Mouse (Mus musculus) embryonic facial prominence, embryonic 12.5 days (tissue): ENCODE data around the gene Pde4c. TPM values are rescaled to one million over a fixed set of nuclear protein-coding genes. Genes with fewer than 3 reads are reported as not detected.

ENCODE experiments used
- ATAC-seq: fragments of 200-750 bp; cut with Nextera tagmentation; 2 replicates; pipeline ENCODE4 v1.8.0; 2017; ENCODE audit not compliant: insufficient number of reproducible peaks, insufficient read depth, low FRiP score, low TSS enrichment
- H3K27ac ChIP-seq: fragments of 300-500 bp; sonication (generic); 2 replicates; pipeline ENCODE4 v1.5.1; 2016; ENCODE audit warnings: mild to moderate bottlenecking
- H3K27me3 ChIP-seq: fragments of 300-500 bp; sonication (generic); 2 replicates; pipeline ENCODE4 v1.6.1; 2016; ENCODE audit warnings: mild to moderate bottlenecking, moderate library complexity
- H3K36me3 ChIP-seq: fragments of 300-500 bp; sonication (generic); 2 replicates; pipeline ENCODE4 v1.6.1; 2016; ENCODE audit warnings: mild to moderate bottlenecking
- H3K4me1 ChIP-seq: fragments of 300-500 bp; sonication (generic); 2 replicates; pipeline ENCODE4 v1.6.1; 2016
- H3K4me2 ChIP-seq: fragments of 300-500 bp; sonication (generic); replicated peaks from 2 replicates; pipeline ENCODE4 v1.6.1; 2016; ENCODE audit warnings: mild to moderate bottlenecking, moderate library complexity
- H3K4me3 ChIP-seq: fragments of 300-500 bp; sonication (generic); 2 replicates; pipeline ENCODE4 v1.5.1; 2016; ENCODE audit warnings: mild to moderate bottlenecking
- H3K9ac ChIP-seq: fragments of 300-500 bp; sonication (generic); 2 replicates; pipeline ENCODE4 v1.6.1; 2016; ENCODE audit warnings: mild to moderate bottlenecking, moderate library complexity
- H3K9me3 ChIP-seq: fragments of 300-500 bp; sonication (generic); 2 replicates; pipeline ENCODE4 v1.6.1; 2016; ENCODE audit warnings: mild to moderate bottlenecking, moderate library complexity
- WGBS: fragments of 180-500 bp; shearing (Covaris S2); methylation state at CpG from one replicate; pipeline ENCODE4 v1.1.7; 2016; 5-methylcytosine and 5-hydroxymethylcytosine counted together
- microRNA-seq: library from miRNA; unstranded; fragments of <30 nt; microRNA quantifications from one replicate; pipeline ENCODE4, GENCODE M21; 2017
- polyA plus RNA-seq: library from polyadenylated mRNA; unstranded; fragments of >200 nt; fragmentation: Nextera tagmentation; extraction: Ambion mirVana; gene quantifications from 2 replicates; pipeline ENCODE4 v1.2.1, GENCODE M21; 2016

Gene Pde4c
- polyA plus RNA-seq, 1 experiment from 2014 or later: 0.29 TPM

DNA sequence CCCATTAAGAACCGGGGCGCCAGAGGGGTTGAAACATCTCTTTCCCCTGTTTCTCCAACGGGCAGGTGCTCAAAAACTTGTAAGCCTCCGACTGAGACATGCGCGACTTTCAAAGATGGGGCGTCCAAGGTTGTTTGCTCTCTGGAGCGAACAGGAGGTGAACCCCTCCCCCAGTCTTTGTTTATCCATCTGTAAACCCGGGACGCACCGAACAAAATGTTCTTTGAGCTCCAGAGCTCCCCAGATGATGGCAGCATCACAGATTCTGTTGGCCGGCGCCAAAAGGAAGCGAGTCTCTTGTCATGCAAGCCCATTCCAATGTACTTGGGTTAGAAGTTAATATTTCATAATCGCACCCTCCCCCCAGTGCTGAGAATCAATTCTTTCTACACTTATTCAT lies 74.8 kb downstream of the Pde4c start:
- Histone ChIP-seq H3K9ac (no peak overlapping the region), H3K4me1 (peaks cover 8% of the 10 kb centered on the region)
- whole genome bisulfite sequencing: 13% methylated on average over 15 of the region's 15 CpGs

DNA sequence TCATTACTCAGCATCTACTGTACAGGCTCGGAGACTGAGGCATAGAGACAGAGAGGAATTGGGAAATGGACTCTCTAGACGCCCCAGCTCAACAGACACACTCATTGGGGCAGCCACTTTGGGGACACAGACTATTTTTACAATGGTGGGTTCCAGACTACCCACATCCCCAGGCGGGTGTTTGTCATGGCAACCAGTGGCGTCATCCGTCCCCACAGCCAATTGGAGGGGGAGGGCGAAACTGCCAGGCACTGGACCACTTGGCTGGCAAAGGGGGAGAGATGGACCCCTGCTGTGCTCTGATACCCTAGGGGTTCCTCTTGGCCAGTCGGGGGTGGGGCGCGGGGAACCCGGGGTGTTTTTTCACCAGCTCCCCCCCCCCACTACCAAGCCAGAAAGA lies 77.1 kb downstream of the Pde4c start:
- no peaks in the 10 kb centered on the region for H3K36me3 ChIP-seq
- no peak for ATAC-seq
- H3K27me3 ChIP-seq: peaks cover 76% of the 10 kb centered on the region
- H3K9ac ChIP-seq: no peak overlapping the region
- H3K9me3 ChIP-seq: no peaks in the 10 kb centered on the region
- WGBS: 49% methylated on average over 10 of the region's 10 CpGs
- no peak overlapping the region for H3K4me2 ChIP-seq
- H3K4me3 ChIP-seq: no peak overlapping the region
- H3K4me1 ChIP-seq: peaks cover 19% of the 10 kb centered on the region
- no peak overlapping the region for H3K27ac ChIP-seq

More for the DNA sequence above, 74.8 kb downstream of the Pde4c start:
- no peak for ATAC-seq
- H3K27me3 ChIP-seq: peaks cover 72% of the 10 kb centered on the region
- H3K9me3 ChIP-seq: no peaks in the 10 kb centered on the region
- H3K4me3 ChIP-seq: peak overlapping the region; percentile 52
- H3K4me2 ChIP-seq: peak overlapping the region; percentile 82
- H3K36me3 ChIP-seq: no peaks in the 10 kb centered on the region
- no peak overlapping the region for H3K27ac ChIP-seq

Small RNA genes lying within 50 kb of the gene (microRNA-seq; reads per million reads assigned to microRNA genes)
- gene Mir7240: not detected

Other genes starting within 250 kb of the Pde4c start
- 27.7 and 29.6 TPM in 2 replicates for gene Klhl26, start 246.8 kb upstream of the Pde4c start, polyA plus RNA-seq
- 27.1 and 29.6 TPM in 2 replicates for gene Tmem59l, start 236.4 kb upstream of the Pde4c start, polyA plus RNA-seq
- 70.1 and 74.4 TPM in 2 replicates for gene Crlf1, start 230.6 kb upstream of the Pde4c start, polyA plus RNA-seq
- 145 and 146 TPM in 2 replicates for gene Rex1bd, start 217.0 kb upstream of the Pde4c start, polyA plus RNA-seq
- 863 and 916 TPM in 2 replicates for gene Uba52, start 212.9 kb upstream of the Pde4c start, polyA plus RNA-seq
- gene Fkbp8, start 196.0 kb upstream of the Pde4c start, polyA plus RNA-seq: 306 and 327 TPM in 2 replicates
- gene Kxd1, start 195.8 kb upstream of the Pde4c start, polyA plus RNA-seq: 53.0 and 54.7 TPM in 2 replicates
- gene Ell, start 184.3 kb upstream of the Pde4c start, polyA plus RNA-seq: 19.1 TPM in 2 replicates
- gene Isyna1, start 129.3 kb upstream of the Pde4c start, polyA plus RNA-seq: 185 and 195 TPM in 2 replicates
- gene Ssbp4, start 114.8 kb upstream of the Pde4c start, polyA plus RNA-seq: 134 and 142 TPM in 2 replicates
- gene Lrrc25, start 107.6 kb upstream of the Pde4c start, polyA plus RNA-seq: 1.1 and 1.2 TPM in 2 replicates
- not detected in 2 replicates for gene Gdf15, start 91.3 kb upstream of the Pde4c start, polyA plus RNA-seq
- gene Pgpep1, start 63.3 kb upstream of the Pde4c start, polyA plus RNA-seq: 59.5 and 70.4 TPM in 2 replicates
- 303 and 326 TPM in 2 replicates for gene Lsm4, start 50.5 kb upstream of the Pde4c start, polyA plus RNA-seq
- 142 and 150 TPM in 2 replicates for gene Jund, start 24.8 kb upstream of the Pde4c start, polyA plus RNA-seq
- gene Iqcn, start 20.3 kb upstream of the Pde4c start, polyA plus RNA-seq: not detected in 2 replicates
- not detected in 2 replicates for gene Gm3336, start 5.2 kb upstream of the Pde4c start, polyA plus RNA-seq
- 27.0 and 27.6 TPM in 2 replicates for gene Rab3a, start 31.0 kb downstream of the Pde4c start, polyA plus RNA-seq
- gene Mpv17l2, start 37.2 kb downstream of the Pde4c start, polyA plus RNA-seq: 32.7 and 35.7 TPM in 2 replicates
- gene Pik3r2, start 53.0 kb downstream of the Pde4c start, polyA plus RNA-seq: 76.8 and 78.0 TPM in 2 replicates
- 13.7 and 13.9 TPM in 2 replicates for gene Mast3, start 81.3 kb downstream of the Pde4c start, polyA plus RNA-seq
- 0.13 TPM in 1 of 2 replicates, not detected in the other for gene Il12rb1, start 84.7 kb downstream of the Pde4c start, polyA plus RNA-seq
- 6.9 and 7.5 TPM in 2 replicates for gene Arrdc2, start 116.0 kb downstream of the Pde4c start, polyA plus RNA-seq
- gene Kcnn1, start 139.5 kb downstream of the Pde4c start, polyA plus RNA-seq: 6.7 and 7.0 TPM in 2 replicates
- 123 and 126 TPM in 2 replicates for gene Ccdc124, start 150.2 kb downstream of the Pde4c start, polyA plus RNA-seq
- gene Slc5a5, start 169.0 kb downstream of the Pde4c start, polyA plus RNA-seq: 0.19 and 0.20 TPM in 2 replicates
- 3,568 and 3,610 TPM in 2 replicates for gene Rpl18a, start 173.7 kb downstream of the Pde4c start, polyA plus RNA-seq
- gene Map1s, start 182.2 kb downstream of the Pde4c start, polyA plus RNA-seq: 63.1 and 64.6 TPM in 2 replicates